Mouse (Mus musculus) c-Kit-positive CD71-positive TER-119-positive erythroid progenitor cells, embryonic 14.5 days (primary cell): ENCODE data around the gene Hs3st4.

Experiments
- DNase-seq: peaks from one replicate; pipeline ENCODE4 v3.0.0-alpha.2; 2013; ENCODE audit warnings: low spot score

Gene Hs3st4

DNA sequence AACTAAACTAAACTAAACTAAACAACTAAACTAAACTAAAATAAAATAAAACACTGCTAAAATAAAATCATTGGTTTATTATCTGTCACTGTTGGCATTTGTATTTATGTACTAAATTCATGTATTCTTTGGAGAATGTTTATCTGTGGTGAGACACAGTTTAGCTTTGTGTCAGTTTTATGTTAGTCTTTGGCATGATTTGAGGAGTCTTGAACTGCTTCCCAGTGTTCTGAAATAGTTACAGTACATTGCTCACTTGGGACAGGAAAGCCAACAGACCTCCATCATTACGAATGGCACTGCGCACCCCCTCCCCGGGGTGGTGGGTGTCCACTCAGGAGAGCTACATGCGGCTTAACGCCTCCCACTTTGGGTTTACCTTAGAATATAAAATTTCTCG lies 158.6 kb downstream of the Hs3st4 start:
- DNase-seq, result no peak

DNA sequence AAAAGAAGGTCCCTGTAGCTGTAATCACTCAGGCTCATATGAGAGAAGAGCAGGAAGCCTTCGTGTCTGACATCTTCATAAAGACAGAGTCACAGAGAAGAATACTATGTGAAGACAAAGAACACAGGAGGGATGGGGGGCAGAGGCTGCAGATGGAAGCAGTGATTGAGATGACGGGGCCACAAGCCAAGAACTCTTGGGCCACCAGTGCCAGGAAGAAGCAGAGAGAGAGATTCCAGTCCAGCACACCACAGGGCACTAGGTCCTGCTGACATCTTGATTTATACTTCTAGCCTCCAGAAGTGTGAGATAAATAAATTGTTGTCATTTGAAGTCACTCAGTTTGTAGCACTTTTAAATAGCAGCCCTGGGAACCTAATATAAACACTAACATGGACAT lies 168.2 kb downstream of the Hs3st4 start:
- no peak for DNase-seq

- no peak for DNase-seq
These were observed 180.6 kb downstream of the Hs3st4 start for GRCm38 (mm10) chr7:124163301-124163700.

GRCm38 (mm10) chr7:124166229-124166628 lies 183.6 kb downstream of the Hs3st4 start:
- no peak for DNase-seq

- no peak for DNase-seq
These were observed 186.1 kb downstream of the Hs3st4 start for GRCm38 (mm10) chr7:124168796-124169195.

DNA sequence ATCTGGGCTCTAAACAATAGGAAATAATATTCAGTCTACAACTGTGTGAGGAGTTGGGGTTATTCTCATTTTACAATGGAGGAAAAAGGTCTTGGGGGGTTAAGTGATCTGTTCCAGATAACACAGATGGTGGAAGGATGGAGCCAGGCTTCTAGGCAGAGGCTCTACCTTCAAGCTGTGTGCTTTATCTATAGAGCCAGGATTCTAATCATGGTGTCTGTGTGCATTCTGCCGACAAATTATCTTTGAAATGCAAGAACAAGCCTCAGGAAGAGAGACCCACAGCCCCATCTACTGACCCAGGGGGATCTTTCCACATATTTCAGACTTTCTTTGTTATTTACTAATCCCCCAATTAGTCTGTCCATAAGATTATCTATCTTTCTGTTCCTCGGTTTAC lies 187.3 kb downstream of the Hs3st4 start:
- no peak for DNase-seq

- DNase-seq, result no peak
These were observed 189.3 kb downstream of the Hs3st4 start for GRCm38 (mm10) chr7:124171992-124172391.

- no peak for DNase-seq
These were observed 198.3 kb downstream of the Hs3st4 start for GRCm38 (mm10) chr7:124180926-124181325.

DNA sequence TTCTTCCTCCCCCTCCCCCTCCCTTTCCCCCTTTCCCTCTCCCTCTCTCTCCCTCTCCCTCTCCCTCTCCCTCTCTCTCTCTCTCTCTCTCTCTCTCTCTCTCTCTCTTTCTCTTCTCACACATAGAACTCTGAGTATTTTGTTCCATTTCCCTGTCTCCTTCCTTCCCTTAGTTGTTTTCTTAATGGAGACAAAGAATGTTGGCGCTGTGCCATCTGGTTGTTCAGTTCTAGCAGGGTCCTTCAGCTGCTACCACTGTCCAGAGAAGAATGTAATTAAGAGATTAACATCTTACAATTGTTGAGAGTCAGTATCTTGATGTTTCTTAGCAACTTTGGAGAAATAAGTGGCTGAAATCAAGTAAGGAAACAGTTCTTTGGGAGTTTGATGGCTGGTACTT lies 202.0 kb downstream of the Hs3st4 start:
- no peak for DNase-seq

DNA sequence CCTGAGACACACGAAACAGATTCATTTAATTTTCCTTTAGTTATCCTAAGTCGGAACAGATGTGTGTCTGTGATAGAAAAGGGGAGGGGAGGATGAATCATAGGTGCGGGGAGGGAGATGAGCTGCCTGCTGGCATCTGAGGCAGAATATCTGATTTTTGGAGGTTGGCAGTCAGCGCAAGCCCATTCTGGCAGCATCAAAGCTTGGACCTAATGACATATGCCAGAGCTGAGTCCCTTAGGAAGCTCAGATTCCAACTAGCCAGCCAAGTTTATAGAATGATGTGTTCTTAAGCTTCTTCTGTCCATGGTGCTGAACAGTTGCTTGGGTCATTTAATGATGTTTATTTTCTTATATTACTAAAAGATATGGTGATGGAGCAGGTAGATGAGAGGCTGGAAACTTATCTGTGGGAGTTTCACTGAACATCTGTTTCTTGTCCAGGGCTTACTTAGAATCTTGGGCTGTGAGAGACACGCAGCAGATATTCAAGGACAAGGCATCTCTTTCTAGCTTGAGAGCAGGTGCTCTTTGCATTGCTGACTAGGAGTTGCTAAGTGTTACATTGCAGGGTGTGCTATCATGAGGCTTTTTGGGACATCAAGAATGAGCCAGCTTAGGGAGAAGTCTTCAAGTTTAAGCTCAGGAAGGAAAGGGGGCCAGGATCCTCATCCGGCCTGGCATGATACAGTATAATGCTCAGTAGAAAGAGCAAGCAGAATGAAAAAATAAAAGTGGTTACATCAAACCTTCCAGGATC lies 216.3 kb downstream of the Hs3st4 start:
- DNase-seq, result no peak

DNA sequence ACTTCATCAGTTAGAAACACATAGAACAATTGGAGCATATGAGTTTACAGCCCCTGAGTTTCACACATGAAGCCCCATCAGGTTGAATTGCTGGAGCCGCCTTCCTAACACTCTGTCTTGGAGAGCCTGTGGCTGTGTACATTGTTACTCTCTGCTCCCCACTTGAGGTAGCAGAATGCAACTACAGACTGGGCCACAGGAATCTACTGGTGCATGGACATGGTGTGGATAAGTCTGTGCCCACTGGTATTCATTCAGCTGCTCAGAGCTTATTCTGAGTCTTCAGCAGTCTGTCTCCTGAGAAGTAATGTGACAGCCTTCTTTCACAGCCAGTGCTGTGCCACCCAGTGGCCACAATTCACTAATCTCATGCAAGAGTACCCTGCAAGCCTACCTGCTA lies 234.3 kb downstream of the Hs3st4 start:
- DNase-seq, result no peak

DNA sequence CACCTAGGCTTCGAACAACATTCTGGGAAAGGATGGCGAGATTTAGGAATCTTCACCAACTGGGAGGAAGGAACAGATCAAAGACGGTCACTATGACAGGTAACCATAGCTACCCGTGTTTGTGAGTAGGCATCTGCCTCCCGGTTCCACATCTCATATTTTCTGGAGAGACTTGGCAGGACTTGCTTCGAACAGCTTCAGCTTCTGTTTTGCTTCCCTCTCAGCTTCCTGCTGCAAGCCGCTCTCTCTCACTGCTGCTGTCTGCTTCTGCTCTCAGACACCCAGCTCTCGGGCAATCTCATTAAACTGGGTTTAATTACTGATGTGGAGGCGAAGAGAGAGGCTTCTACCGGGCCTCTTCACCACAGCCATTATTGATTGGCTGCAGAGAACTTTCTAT lies 237.9 kb downstream of the Hs3st4 start:
- DNase-seq, result no peak

DNA sequence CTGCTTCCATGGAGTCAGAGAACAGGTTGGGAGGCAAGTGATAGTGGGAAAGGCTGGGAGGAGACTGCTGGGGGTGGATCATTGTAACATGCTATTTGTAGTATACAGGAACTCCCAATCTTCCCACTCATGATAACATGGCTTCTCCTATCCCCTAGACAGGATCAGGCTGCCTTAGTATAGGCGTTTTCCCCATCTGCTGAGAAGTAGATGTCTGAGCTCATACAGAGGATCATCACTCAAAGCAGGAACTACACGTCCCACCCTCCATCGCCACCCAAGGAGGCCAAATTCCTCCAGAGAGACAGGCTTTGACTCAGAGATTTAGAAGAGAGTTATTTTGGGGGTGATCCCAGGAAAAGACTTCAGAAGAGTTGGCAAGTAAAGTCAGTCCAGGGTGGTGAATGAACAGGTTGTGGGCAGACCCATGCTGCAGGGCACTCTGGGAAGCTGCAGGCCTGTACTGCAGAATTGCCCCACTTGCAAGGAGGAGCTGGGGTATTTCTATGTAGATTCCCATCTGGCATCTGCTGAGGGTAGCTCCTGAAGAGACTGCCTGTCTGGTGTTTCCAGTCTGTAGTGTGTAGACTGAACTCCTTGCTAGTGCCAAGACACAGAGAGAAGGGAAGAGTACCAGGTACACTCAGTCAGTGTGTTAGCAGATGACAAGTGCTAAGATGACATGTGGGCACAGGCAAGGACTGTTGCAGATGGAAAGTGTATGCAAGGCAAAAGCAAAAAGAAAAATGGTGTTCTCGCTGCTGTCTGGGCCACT lies 255.4 kb downstream of the Hs3st4 start:
- no peak for DNase-seq

DNA sequence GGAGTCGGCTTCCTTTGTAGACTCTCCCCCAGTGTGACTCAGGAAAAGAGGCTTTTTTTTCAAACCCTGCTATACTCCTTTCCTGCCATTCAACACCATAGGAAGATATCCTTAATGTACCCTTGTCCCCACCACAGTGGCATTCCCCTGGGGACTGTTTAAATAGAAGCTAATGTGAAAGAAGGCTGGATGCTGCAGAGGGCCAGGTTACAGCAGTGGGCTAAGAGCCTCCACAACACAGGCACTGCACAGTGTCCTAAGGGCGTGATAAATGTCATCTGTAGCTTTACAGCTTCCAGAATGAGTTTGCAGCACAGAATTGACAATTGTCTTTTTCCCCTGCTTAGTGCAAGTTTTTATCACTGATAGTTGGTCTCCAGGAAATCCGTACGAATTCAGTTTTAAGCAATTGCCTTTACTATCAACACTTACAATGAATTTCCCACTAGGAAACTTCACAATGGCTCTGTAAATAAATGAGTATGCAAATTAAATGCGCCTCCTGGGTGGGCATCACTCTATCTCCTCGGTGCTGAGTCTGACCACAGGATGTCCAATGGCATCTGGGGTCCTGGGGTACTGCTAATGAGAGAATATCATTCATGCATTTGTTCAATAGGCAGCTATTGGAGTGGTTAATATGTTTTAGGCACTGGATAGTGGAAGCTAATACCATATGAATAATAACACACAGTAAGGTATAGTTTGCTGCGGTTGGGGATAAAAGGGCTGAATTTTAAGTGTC lies 257.4 kb downstream of the Hs3st4 start:
- no peak for DNase-seq

DNA sequence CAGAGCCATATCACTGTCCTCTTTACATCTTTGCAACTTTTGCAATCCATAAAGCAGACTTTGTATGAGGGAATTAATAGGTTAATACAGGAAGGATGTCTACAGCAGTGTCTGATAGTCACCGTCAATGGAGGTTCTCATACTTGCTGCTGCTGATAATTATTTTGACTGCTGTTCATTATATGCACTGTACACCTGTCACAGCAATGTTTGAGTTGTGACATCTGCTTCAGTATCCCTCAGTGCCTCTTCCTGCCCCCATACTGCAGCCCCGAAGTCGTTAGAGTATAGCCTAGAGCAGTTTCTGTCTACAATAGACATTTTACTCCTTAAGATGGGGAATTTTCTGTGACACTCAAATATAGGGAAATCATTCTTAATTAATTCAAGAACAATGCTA lies 267.2 kb downstream of the Hs3st4 start:
- no peak for DNase-seq

DNA sequence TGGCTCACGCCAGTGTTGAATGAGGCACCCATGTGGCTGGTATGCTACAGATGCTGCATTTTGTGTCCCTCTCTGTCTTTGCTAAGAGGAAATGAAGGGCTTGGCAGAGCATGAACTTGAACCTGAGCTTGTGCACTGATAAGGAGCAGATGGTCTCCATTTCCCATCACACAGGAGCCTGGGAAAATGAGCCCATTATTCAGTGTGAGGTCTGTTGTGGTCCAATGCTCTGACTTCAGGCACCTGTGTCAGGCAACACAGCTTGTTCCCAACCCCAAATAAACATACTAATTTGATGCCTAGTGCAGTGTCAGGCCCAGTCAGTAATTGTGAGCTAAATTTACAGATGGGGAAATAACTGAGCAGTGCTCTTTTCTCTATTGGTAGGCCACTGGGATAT lies 267.9 kb downstream of the Hs3st4 start:
- DNase-seq, result no peak

DNA sequence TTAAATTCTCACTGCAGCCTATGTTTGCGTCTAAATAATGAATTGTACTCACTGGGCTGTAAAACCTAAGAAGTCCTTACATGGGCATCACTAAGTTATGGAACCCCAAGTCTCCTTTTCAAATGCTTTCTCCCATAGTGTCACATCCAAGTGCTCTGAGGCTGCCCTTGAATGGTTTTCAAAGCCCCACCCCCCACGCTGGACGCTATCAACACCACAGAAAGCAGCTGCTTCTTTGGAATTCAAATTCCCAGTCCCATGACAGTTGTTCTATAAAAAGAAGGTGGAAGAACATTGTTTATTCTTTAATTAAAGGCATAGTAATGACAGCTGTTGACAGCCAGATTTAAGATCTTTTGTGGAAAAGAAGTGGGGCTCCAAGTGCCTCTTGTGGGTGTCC lies 275.8 kb downstream of the Hs3st4 start:
- no peak for DNase-seq

DNA sequence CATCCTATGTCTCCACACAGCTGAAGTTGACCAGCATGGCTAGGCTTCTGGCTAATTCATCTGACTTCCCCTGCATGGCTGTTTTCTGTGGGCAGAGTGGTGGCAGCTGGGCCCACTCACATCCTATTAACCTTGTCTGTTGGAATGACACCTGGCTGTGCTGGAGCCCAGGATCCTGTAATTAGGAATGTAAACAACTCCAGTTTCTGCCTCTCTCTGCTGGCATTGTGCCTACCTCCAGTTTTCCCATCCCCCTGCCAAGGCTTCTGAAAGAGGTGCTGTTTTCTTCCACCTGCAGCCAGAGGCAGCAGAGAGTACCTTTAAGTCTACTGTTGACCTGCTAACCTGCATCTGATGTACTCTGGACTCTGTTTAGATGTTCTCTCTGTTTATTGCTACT lies 288.1 kb downstream of the Hs3st4 start:
- no peak for DNase-seq

DNA sequence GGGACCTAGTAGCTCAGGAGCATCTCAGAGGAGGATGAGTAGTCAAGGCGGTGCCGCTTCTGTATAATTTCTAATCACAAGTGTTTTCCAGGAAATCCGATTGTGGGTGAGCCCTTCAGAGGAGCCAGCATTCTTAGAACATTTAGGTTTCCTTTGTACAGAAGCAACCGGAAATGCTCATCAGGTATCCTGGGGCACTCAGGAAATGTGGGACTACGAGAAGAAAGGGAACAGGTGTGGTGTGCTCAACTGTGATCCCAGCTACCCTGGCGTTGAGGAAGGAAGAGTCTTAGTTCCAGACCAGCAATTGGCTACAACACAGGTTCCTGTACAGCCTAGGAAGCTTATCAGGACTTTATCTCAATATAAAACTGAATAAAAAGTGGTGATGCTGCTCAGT lies 307.2 kb downstream of the Hs3st4 start:
- DNase-seq, result no peak

- DNase-seq, result no peak
These were observed 336.8 kb downstream of the Hs3st4 start for GRCm38 (mm10) chr7:124319451-124319850.

DNA sequence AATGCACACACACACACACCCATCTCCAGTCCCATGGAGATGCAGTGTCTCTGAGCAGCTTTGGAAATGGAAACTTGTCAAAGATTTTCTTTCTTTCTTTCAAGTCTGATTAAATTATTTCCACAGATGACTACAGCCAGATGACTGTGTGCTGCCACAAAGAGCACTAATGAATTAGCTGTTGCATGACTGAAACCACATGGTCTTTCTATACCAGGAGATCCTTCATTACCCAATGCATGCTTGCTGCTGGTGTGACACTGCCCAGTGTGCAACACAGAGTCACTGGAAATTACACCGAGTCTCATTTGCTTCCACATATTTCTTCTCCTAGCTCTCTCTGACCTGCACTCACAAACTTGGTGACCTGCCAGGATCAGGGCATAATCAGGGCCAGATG lies 353.0 kb downstream of the Hs3st4 start:
- DNase-seq, result no peak

- DNase-seq, result no peak
These were observed 358.8 kb downstream of the Hs3st4 start for GRCm38 (mm10) chr7:124341510-124341909.
